Mouse (Mus musculus) testis, adult 2 months (tissue): Measurements from ENCODE around the gene Ccsap.

Source experiments
- CTCF ChIP-seq: fragments of 200-500 bp; IDR thresholded peaks from 2 replicates; pipeline ENCODE4 v1.5.1; 2012; ENCODE audit warnings: low read depth, mild to moderate bottlenecking, inconsistent platforms, low read length, moderate library complexity; ENCODE audit not compliant: control insufficient read depth, insufficient read depth, insufficient replicate concordance
- POLR2A ChIP-seq: fragments of 200-500 bp; IDR thresholded peaks from 2 replicates; pipeline ENCODE4 v1.6.1; 2012; ENCODE audit warnings: low read depth, mild to moderate bottlenecking, inconsistent platforms, low read length, moderate library complexity; ENCODE audit not compliant: control insufficient read depth

GRCm38 (mm10) chr8:123826758-123827157 is 33.3 kb downstream of the Ccsap start:
- TF ChIP-seq CTCF: no peak
- no peak for TF ChIP-seq POLR2A
